Mouse (Mus musculus): ENCODE results near the gene Mthfsd. TPM values are rescaled to one million over a fixed set of nuclear protein-coding genes. Genes with fewer than 3 reads are reported as not detected.

Mthfsd gene
- polyA plus RNA-seq, 1 experiment from 2014 or later = 32.1 TPM

GRCm38 (mm10) chr8:121088281-121088680 is 19.9 kb downstream of the Mthfsd start:
- H3K4me3 ChIP-seq (ENCODE audit: low read length) = no peak overlapping the region

DNA sequence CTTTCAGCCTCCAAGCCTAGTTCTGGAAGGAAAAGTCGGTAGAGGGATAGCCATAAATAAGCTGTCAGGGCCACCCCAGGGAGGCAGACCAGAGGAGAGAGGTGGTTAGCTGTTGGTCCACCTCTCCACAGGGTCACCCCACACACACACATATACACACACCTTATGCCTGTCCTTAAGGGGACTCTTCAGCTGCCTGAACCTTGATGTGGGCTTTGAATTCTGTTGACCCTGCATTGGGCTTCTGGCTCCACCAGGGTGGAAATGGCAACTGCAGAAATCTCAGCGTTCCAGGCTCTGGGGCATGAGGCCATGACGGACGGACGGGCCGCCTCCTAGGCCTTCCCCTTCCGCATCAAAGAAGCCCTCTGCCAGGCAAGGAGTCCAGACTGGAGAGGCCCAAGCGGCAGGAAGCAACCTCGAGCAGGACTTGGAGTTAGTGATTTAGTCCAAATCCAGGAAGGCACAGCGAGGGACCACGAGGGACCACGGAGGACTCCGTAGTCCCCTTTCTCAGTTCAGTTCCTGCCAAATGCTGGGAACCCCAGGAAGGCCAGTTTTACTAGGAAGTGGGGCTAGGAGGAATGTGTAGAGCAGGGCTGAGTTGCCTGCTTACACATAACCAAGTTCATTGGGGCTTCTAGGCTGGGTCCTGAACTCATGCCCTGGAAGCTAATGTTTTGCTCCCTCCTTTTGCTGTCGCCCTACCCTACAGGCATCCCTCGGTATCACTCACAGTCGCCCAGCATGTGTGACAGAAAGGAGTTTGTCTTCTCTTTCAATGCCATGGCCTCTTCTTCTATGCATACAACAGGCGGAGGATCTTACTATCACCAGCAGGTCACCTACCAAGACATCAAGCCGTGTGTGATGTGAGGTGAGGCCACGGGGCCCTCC is 21.9 kb downstream of the Mthfsd start:
- Histone ChIP-seq H3K27ac (ENCODE audit: low read length) (no peak overlapping the region), H3K4me3 (ENCODE audit: low read length) (peak overlapping the region; percentile 63; the same call in 1 of the 2 replicates), H3K4me1 (ENCODE audit: control insufficient read depth, insufficient read depth, low read length) (peaks cover 9% of the 10 kb centered on the region), H3K36me3 (ENCODE audit: control insufficient read depth, insufficient read depth) (no peaks in the 10 kb centered on the region), H3K9ac (ENCODE audit: low read length) (no peak overlapping the region), H3K27me3 (ENCODE audit: control insufficient read depth, insufficient read depth, low read length) (peaks cover 96% of the 10 kb centered on the region), H3K4me2 (ENCODE audit: low read depth, low read length) (no peak overlapping the region), H3K9me3 (replicated peaks; ENCODE audit: control insufficient read depth, low read length) (no peaks in the 10 kb centered on the region)
- WGBS = 47% methylated on average over 19 of the region's 19 CpGs
- ATAC-seq (replicated peaks; ENCODE audit: extremely low read depth, insufficient read depth, low FRiP score) = no peak

More at GRCm38 (mm10) chr8:121088281-121088680, 19.9 kb downstream of the Mthfsd start:
- no peak for ATAC-seq (replicated peaks; ENCODE audit: extremely low read depth, insufficient read depth, low FRiP score)
- Histone ChIP-seq H3K27ac (ENCODE audit: low read length) (no peak overlapping the region), H3K4me1 (ENCODE audit: control insufficient read depth, insufficient read depth, low read length) (peaks cover 3% of the 10 kb centered on the region), H3K9me3 (replicated peaks; ENCODE audit: control insufficient read depth, low read length) (no peaks in the 10 kb centered on the region), H3K27me3 (ENCODE audit: control insufficient read depth, insufficient read depth, low read length) (peaks cover 86% of the 10 kb centered on the region), H3K36me3 (ENCODE audit: control insufficient read depth, insufficient read depth) (no peaks in the 10 kb centered on the region), H3K9ac (ENCODE audit: low read length) (no peak overlapping the region), H3K4me2 (ENCODE audit: low read depth, low read length) (no peak overlapping the region)
- 11% methylated on average over 8 of the region's 8 CpGs for WGBS

DNA sequence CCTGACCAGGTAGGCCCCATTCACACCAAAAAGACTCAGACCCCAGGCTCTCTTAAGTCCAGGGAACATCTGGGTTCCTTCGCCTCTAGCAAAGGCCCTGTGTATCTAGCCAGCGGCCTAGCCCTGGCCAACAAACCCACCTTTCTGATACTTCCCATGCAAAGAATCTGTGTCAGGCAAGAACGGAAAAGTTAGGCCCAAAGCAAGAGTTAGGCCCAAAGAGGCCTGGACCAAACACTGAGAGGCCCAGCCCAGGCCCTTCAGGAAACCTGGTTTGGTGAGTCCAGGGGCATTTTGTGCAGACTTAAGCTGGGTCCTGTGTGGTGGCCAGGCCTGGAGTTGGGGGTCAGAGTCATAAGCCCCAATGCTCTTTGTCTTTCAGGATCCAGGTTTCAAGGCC is 22.6 kb downstream of the Mthfsd start:
- peak overlapping the region; percentile 63; the same call in 1 of the 2 replicates for H3K4me3 ChIP-seq (ENCODE audit: low read length)
- no peak overlapping the region for H3K4me2 ChIP-seq (ENCODE audit: low read depth, low read length)

GRCm38 (mm10) chr8:121085011-121085410 is 23.2 kb downstream of the Mthfsd start:
- peak overlapping the region; percentile 47; the same call in 1 of the 2 replicates for H3K9ac ChIP-seq (ENCODE audit: low read length)
- H3K4me3 ChIP-seq (ENCODE audit: low read length) = peak overlapping the region; percentile 63
- no peaks in the 10 kb centered on the region for H3K9me3 ChIP-seq (replicated peaks; ENCODE audit: control insufficient read depth, low read length)
- no peak for ATAC-seq (replicated peaks; ENCODE audit: extremely low read depth, insufficient read depth, low FRiP score)
- peaks cover 96% of the 10 kb centered on the region for H3K27me3 ChIP-seq (ENCODE audit: control insufficient read depth, insufficient read depth, low read length)
- H3K36me3 ChIP-seq (ENCODE audit: control insufficient read depth, insufficient read depth) = no peaks in the 10 kb centered on the region
- no peak overlapping the region for H3K27ac ChIP-seq (ENCODE audit: low read length)
- WGBS = 6% methylated on average over 30 of the region's 30 CpGs
- peaks cover 9% of the 10 kb centered on the region for H3K4me1 ChIP-seq (ENCODE audit: control insufficient read depth, insufficient read depth, low read length)
- H3K4me2 ChIP-seq (ENCODE audit: low read depth, low read length) = peak overlapping the region; percentile 91

More for the DNA sequence above, 22.6 kb downstream of the Mthfsd start:
- H3K9me3 ChIP-seq (replicated peaks; ENCODE audit: control insufficient read depth, low read length) = no peaks in the 10 kb centered on the region
- H3K27me3 ChIP-seq (ENCODE audit: control insufficient read depth, insufficient read depth, low read length) = peaks cover 96% of the 10 kb centered on the region
- peaks cover 9% of the 10 kb centered on the region for H3K4me1 ChIP-seq (ENCODE audit: control insufficient read depth, insufficient read depth, low read length)
- WGBS = 79% methylated on average over 3 of the region's 3 CpGs
- no peak overlapping the region for H3K9ac ChIP-seq (ENCODE audit: low read length)
- no peak for ATAC-seq (replicated peaks; ENCODE audit: extremely low read depth, insufficient read depth, low FRiP score)
- H3K36me3 ChIP-seq (ENCODE audit: control insufficient read depth, insufficient read depth) = no peaks in the 10 kb centered on the region
- H3K27ac ChIP-seq (ENCODE audit: low read length) = no peak overlapping the region

GRCm38 (mm10) chr8:121084210-121084951 is 23.8 kb downstream of the Mthfsd start, which contains the start of gene Foxf1:
Gene Foxf1 (plus strand): TSS chr8:121084386.
- peak within 1 kb of the TSS; percentile 63 for H3K4me3 ChIP-seq (ENCODE audit: low read length)
- ATAC-seq (replicated peaks; ENCODE audit: extremely low read depth, insufficient read depth, low FRiP score) = peak; percentile 65
- under 1% methylated on average over 63 of the region's 83 CpGs for WGBS
- peak within 1 kb of the TSS; percentile 91 for H3K4me2 ChIP-seq (ENCODE audit: low read depth, low read length)
- no peaks in the 10 kb centered on the region for H3K36me3 ChIP-seq (ENCODE audit: control insufficient read depth, insufficient read depth)
- peaks cover 95% of the 10 kb centered on the region for H3K27me3 ChIP-seq (ENCODE audit: control insufficient read depth, insufficient read depth, low read length)
- H3K4me1 ChIP-seq (ENCODE audit: control insufficient read depth, insufficient read depth, low read length) = peaks cover 9% of the 10 kb centered on the region
- H3K9me3 ChIP-seq (replicated peaks; ENCODE audit: control insufficient read depth, low read length) = no peaks in the 10 kb centered on the region
- no peak within 1 kb of the TSS for H3K27ac ChIP-seq (ENCODE audit: low read length)
- H3K9ac ChIP-seq (ENCODE audit: low read length) = peak within 1 kb of the TSS; percentile 53

- Histone ChIP-seq H3K4me2 (ENCODE audit: low read depth, low read length) (peak overlapping the region; percentile 91), H3K9ac (ENCODE audit: low read length) (peak overlapping the region; percentile 53), H3K36me3 (ENCODE audit: control insufficient read depth, insufficient read depth) (no peaks in the 10 kb centered on the region), H3K9me3 (replicated peaks; ENCODE audit: control insufficient read depth, low read length) (no peaks in the 10 kb centered on the region), H3K4me1 (ENCODE audit: control insufficient read depth, insufficient read depth, low read length) (peaks cover 9% of the 10 kb centered on the region), H3K4me3 (ENCODE audit: low read length) (peak overlapping the region; percentile 63), H3K27me3 (ENCODE audit: control insufficient read depth, insufficient read depth, low read length) (peaks cover 95% of the 10 kb centered on the region), H3K27ac (ENCODE audit: low read length) (no peak overlapping the region)
- no peak for ATAC-seq (replicated peaks; ENCODE audit: extremely low read depth, insufficient read depth, low FRiP score)
- 0% methylated on average over 16 of the region's 27 CpGs for WGBS
These were observed 24.3 kb downstream of the Mthfsd start for GRCm38 (mm10) chr8:121083936-121084209.

- Histone ChIP-seq H3K9me3 (replicated peaks; ENCODE audit: control insufficient read depth, low read length) (no peaks in the 10 kb centered on the region), H3K36me3 (ENCODE audit: control insufficient read depth, insufficient read depth) (no peaks in the 10 kb centered on the region), H3K9ac (ENCODE audit: low read length) (peak overlapping the region; percentile 53), H3K4me1 (ENCODE audit: control insufficient read depth, insufficient read depth, low read length) (peaks cover 9% of the 10 kb centered on the region), H3K27me3 (ENCODE audit: control insufficient read depth, insufficient read depth, low read length) (peaks cover 94% of the 10 kb centered on the region), H3K4me3 (ENCODE audit: low read length) (peak overlapping the region; percentile 63), H3K27ac (ENCODE audit: low read length) (no peak overlapping the region; the same call in 1 of the 2 replicates), H3K4me2 (ENCODE audit: low read depth, low read length) (peak overlapping the region; percentile 91)
- ATAC-seq (replicated peaks; ENCODE audit: extremely low read depth, insufficient read depth, low FRiP score) = peak; percentile 85
- under 1% methylated on average over 84 of the region's 89 CpGs for WGBS
These were observed 24.9 kb downstream of the Mthfsd start for GRCm38 (mm10) chr8:121083093-121083935.

- Histone ChIP-seq H3K4me2 (ENCODE audit: low read depth, low read length) (peak overlapping the region; percentile 91), H3K9me3 (replicated peaks; ENCODE audit: control insufficient read depth, low read length) (no peaks in the 10 kb centered on the region), H3K4me3 (ENCODE audit: low read length) (peak overlapping the region; percentile 63), H3K36me3 (ENCODE audit: control insufficient read depth, insufficient read depth) (no peaks in the 10 kb centered on the region), H3K4me1 (ENCODE audit: control insufficient read depth, insufficient read depth, low read length) (peaks cover 9% of the 10 kb centered on the region), H3K27ac (ENCODE audit: low read length) (no peak overlapping the region; the same call in 1 of the 2 replicates), H3K9ac (ENCODE audit: low read length) (0 out of 2 replicates have a peak overlapping the region, but pooled peaks have one; percentile 26), H3K27me3 (ENCODE audit: control insufficient read depth, insufficient read depth, low read length) (peaks cover 94% of the 10 kb centered on the region)
- no peak for ATAC-seq (replicated peaks; ENCODE audit: extremely low read depth, insufficient read depth, low FRiP score)
- WGBS = 3% methylated on average over 54 of the region's 57 CpGs
These were observed 25.7 kb downstream of the Mthfsd start for GRCm38 (mm10) chr8:121082218-121083092.

Data from heart, embryonic 16.5 days (tissue).